Mouse (Mus musculus): ENCODE measurements around the gene Gabpb1.

DNA sequence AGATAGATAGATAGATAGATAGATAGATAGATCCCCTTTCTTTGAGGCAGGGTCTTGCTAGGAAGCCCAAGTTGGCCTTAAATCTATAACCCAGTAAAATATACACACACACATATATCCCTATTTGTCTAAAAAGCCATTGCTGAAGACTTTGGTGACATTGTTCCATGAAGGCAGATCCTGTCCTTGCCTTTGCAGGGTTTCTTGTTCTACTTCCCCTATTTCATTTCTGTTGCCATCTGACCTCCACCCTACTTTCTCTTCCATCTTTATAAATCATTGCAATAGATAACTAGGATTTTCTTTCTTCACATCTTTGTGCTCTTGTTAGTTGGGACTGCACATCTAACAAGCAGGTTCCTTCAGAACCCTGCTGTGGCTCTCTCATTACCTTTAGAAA is 36.8 kb upstream of the Gabpb1 start:
- no peak for TF ChIP-seq GATA1 (IDR thresholded peaks at IDR 0.05; ENCODE audit: low read length)
- no peak for TF ChIP-seq TAL1 (IDR thresholded peaks at IDR 0.05; ENCODE audit: low read length)

All from erythroblast, embryonic 14.5 days (primary cell).